Mouse (Mus musculus) myocyte (in vitro differentiated cells): ENCODE measurements around the gene Brd7. TPM values are rescaled to one million over a fixed set of nuclear protein-coding genes. Genes with fewer than 3 reads are reported as not detected.

Experiments
- H3K27me3 ChIP-seq: one replicate; pipeline ENCODE4 v1.6.1; 2011; ENCODE audit not compliant: control insufficient read depth, insufficient read depth, insufficient read length
- H3K36me3 ChIP-seq: one replicate; pipeline ENCODE4 v1.6.1; 2011; ENCODE audit not compliant: control insufficient read depth, insufficient read depth
- H3K4me2 ChIP-seq: one replicate; pipeline ENCODE4 v1.6.1; 2011; ENCODE audit warnings: low read depth, control low read depth
- H3K4me3 ChIP-seq: one replicate; pipeline ENCODE4 v1.5.1; 2011; ENCODE audit warnings: mild to moderate bottlenecking, control low read depth, moderate library complexity
- H3K79me2 ChIP-seq: one replicate; pipeline ENCODE4 v1.6.1; 2011; ENCODE audit not compliant: control insufficient read depth, insufficient read depth
- H3ac ChIP-seq: one replicate; pipeline ENCODE4 v1.6.1; 2011; ENCODE audit not compliant: control insufficient read depth, insufficient read length
- CEBPB ChIP-seq: IDR thresholded peaks from 2 replicates; pipeline ENCODE4 v1.6.1; 2011; ENCODE audit warnings: mild to moderate bottlenecking, moderate library complexity; ENCODE audit not compliant: poor library complexity, insufficient read depth, severe bottlenecking
- E2F4 ChIP-seq: IDR thresholded peaks from one replicate; pipeline ENCODE4 v1.6.1; 2011; ENCODE audit warnings: mild to moderate bottlenecking, control low read depth, moderate library complexity; ENCODE audit not compliant: insufficient read depth
- MAX ChIP-seq: IDR thresholded peaks from one replicate; pipeline ENCODE4 v1.6.1; 2011; ENCODE audit warnings: low read depth, mild to moderate bottlenecking, control low read depth
- MYOD1 ChIP-seq, 3 experiments: IDR thresholded peaks; one replicate each; pipeline ENCODE4 v1.6.1; 2011; ENCODE audit warnings: control low read depth in 2 of 3, low read depth in 2 of 3, mild to moderate bottlenecking in 2 of 3, moderate library complexity in 1 of 3; ENCODE audit not compliant: insufficient read length in 2 of 3, control insufficient read depth in 1 of 3
- MYOG ChIP-seq, 3 experiments: IDR thresholded peaks; one replicate each; pipeline ENCODE4 v1.6.1; 2011; ENCODE audit warnings: control low read depth in 2 of 3, low read depth in 2 of 3, mild to moderate bottlenecking in 2 of 3; ENCODE audit not compliant: insufficient read length in 2 of 3, control insufficient read depth in 1 of 3, insufficient read depth in 1 of 3
- POLR2A ChIP-seq: IDR thresholded peaks from one replicate; pipeline ENCODE4 v1.6.1; 2011; ENCODE audit warnings: low read depth, mild to moderate bottlenecking, control low read depth, moderate library complexity; ENCODE audit not compliant: insufficient read length
- POLR2AphosphoS2 ChIP-seq: IDR thresholded peaks from one replicate; pipeline ENCODE4 v1.6.1; 2011; ENCODE audit warnings: low read depth, control low read depth; ENCODE audit not compliant: insufficient read length
- REST ChIP-seq: IDR thresholded peaks from one replicate; pipeline ENCODE4 v1.6.1; 2011; ENCODE audit warnings: mild to moderate bottlenecking, control low read depth, moderate library complexity; ENCODE audit not compliant: insufficient read depth, insufficient read length
- SRF ChIP-seq: IDR thresholded peaks from one replicate; pipeline ENCODE4 v1.6.1; 2011; ENCODE audit warnings: low read depth; ENCODE audit not compliant: control insufficient read depth, insufficient read length
- TCF12 ChIP-seq: IDR thresholded peaks from one replicate; pipeline ENCODE4 v1.6.1; 2011; ENCODE audit warnings: mild to moderate bottlenecking, control low read depth; ENCODE audit not compliant: poor library complexity, insufficient read depth, severe bottlenecking
- TCF3 ChIP-seq: IDR thresholded peaks from one replicate; pipeline ENCODE4 v1.6.1; 2011; ENCODE audit warnings: low read depth, control low read depth; ENCODE audit not compliant: insufficient read length
- USF1 ChIP-seq: IDR thresholded peaks from one replicate; pipeline ENCODE4 v1.6.1; 2011; ENCODE audit warnings: low read depth, mild to moderate bottlenecking, control low read depth, moderate library complexity
- polyA plus RNA-seq: library from polyadenylated mRNA; unstranded; fragments of >200 nt; fragmentation: generic; extraction: Trizol; gene quantifications from one replicate; pipeline ENCODE4 v1.2.1, GENCODE M21; 2012; ENCODE audit warnings: missing spikeins

The Brd7 gene
- polyA plus RNA-seq = 52.7 TPM

DNA sequence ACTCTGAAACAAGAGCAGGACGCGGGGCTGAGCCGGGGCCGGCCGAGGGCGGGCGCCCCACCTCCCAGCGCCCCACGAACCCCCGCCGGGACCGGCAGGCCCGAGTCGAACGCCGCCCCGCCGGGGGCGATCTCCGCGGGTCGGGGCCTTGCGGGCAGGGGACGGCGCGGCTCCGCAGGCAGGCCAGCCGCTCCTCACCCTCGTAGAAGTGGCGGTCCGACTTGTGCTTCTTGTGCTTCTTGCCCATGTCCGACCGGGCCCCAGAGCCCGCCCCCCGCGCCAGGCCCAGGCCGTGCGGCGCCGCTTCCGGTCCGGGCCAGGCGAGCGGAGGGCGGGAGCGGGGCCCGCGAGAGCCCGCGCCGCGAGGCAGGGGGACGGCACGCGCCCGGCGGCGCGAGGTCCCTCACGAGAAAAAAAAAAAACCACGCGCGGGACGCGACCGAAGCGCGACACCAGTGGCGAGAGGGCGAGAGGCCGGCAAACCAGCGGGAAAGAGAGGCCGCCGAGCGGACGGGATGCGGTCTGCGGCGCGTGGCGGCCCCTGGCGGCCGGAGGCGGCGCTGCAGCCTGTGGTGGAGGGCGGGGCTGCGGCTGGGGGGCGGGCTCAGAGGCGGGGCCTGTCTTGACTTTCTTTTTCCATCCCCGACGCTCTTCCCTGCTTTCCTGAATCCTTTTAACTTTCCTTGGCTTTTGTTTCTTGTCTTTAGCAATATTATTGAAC lies at the start of gene Brd7:
TSS of gene Brd7 (minus strand) at position 487 of the 721 bp plus-strand sequence.
- Histone ChIP-seq H3K36me3 (peaks cover 19% of the 10 kb centered on the region), H3K4me3 (peak within 1 kb of the TSS; percentile 89), H3ac (peak within 1 kb of the TSS; percentile 98), H3K79me2 (peaks cover 46% of the 10 kb centered on the region), H3K27me3 (peaks cover 7% of the 10 kb centered on the region), H3K4me2 (peak within 1 kb of the TSS; percentile 89)
- no peak for TF ChIP-seq SRF
- TF ChIP-seq MYOD1 (IDR thresholded peaks at IDR 0.05; ENCODE audit: control insufficient read depth in 1 of 3, insufficient read length in 2 of 3, low read depth in 2 of 3) = peak in 1 of 3 experiments; percentile 28
- no peak for TF ChIP-seq TCF3
- no peak for TF ChIP-seq CEBPB
- peak in 2 of 3 experiments; percentile 14 to 37 for TF ChIP-seq MYOG (IDR thresholded peaks at IDR 0.05; ENCODE audit: control insufficient read depth in 1 of 3, insufficient read depth in 1 of 3, insufficient read length in 2 of 3, low read depth in 2 of 3)
- no peak for TF ChIP-seq TCF12
- TF ChIP-seq USF1 = no peak
- peak; percentile 72 for TF ChIP-seq POLR2A
- TF ChIP-seq E2F4 = no peak
- peak; percentile 54 for TF ChIP-seq POLR2AphosphoS2
- TF ChIP-seq MAX = no peak
- TF ChIP-seq REST = no peak

DNA sequence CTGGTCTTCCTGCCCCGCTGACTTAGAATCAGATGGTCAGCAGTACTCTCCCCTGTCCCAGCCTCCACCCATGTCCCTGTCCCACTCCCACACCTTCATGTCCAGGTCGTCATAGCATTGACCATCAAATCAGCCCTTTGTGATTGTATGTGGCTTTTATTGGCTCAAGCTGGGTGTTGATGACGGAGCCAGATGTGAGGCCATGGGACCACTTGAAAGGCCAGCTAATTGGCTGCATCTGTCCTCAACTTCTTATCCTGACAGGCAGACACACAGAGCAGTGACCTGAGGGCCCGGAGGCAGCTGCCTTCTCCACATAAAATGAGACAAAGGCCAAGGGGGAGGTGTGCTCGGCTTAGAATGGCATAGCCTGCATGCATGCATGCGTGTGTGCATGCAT lies 49.5 kb upstream of the Brd7 start:
- Histone ChIP-seq H3K27me3 (peaks cover 30% of the 10 kb centered on the region), H3K36me3 (no peaks in the 10 kb centered on the region)

DNA sequence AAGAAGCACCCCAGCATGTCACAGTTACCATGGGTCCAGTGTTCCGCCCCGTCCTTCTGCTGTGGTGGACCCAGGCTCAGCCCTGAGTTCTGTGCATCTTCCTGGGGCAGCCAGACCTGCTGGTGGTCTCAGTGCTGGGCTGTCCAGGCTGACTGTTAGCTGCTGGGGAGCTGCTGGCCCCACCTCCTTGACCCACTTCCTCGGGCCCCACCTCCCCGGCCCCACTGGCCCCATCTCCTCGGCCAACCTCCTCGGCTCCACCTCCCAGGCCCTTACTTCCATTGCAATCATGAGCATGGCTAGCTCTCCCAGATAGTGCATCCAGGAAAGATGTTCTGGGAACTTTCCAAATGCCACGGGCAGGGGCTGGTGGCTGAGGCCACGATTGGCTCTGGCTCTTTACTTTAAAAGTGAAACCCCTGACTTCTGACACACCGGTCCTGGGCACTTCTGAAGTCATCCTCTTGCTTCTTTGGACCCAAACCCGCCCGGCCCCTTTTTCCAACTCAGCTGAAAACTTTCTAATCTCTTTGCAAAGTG lies 47.5 kb upstream of the Brd7 start:
- H3K79me2 ChIP-seq = no peaks in the 10 kb centered on the region
- H3K36me3 ChIP-seq = no peaks in the 10 kb centered on the region
- no peak overlapping the region for H3ac ChIP-seq
- peaks cover 22% of the 10 kb centered on the region for H3K27me3 ChIP-seq
- peak overlapping the region; percentile 24 for H3K4me2 ChIP-seq
- no peak overlapping the region for H3K4me3 ChIP-seq
- no peak for TF ChIP-seq MYOD1 (IDR thresholded peaks at IDR 0.05; ENCODE audit: control insufficient read depth in 1 of 3, insufficient read length in 2 of 3, low read depth in 2 of 3)
- no peak for TF ChIP-seq MAX
- TF ChIP-seq TCF12 = no peak
- no peak for TF ChIP-seq CEBPB
- TF ChIP-seq USF1 = no peak
- TF ChIP-seq MYOG (IDR thresholded peaks at IDR 0.05; ENCODE audit: control insufficient read depth in 1 of 3, insufficient read depth in 1 of 3, insufficient read length in 2 of 3, low read depth in 2 of 3) = no peak
- TF ChIP-seq POLR2A = no peak
- TF ChIP-seq TCF3 = no peak
- no peak for TF ChIP-seq SRF
- TF ChIP-seq E2F4 = no peak
- TF ChIP-seq POLR2AphosphoS2 = no peak
- TF ChIP-seq REST = no peak

More for the DNA sequence above, 49.5 kb upstream of the Brd7 start:
- Histone ChIP-seq H3K4me3 (no peak overlapping the region), H3ac (no peak overlapping the region), H3K4me2 (no peak overlapping the region), H3K79me2 (no peaks in the 10 kb centered on the region)
- no peak for TF ChIP-seq POLR2A
- no peak for TF ChIP-seq POLR2AphosphoS2
- no peak for TF ChIP-seq USF1
- no peak for TF ChIP-seq E2F4

DNA sequence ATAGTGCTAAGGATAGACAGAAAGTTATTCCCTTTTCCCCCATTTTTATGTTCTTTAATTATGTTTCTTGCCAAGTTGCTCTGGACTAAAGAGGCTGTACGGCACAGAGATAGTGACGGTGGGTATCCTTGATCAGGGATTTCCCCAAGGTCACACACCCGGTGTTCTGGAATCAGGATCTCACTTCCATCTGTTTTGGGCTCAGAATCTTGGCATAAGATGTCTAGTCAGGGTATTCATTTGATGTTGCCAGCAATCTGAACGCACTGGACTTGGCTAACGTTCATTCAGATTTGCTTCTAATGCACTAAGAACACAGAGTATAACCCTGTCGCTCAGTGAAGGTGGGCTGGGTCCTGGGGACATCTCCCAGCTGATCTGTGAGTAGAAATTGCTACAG lies 45.7 kb upstream of the Brd7 start:
- Histone ChIP-seq H3K36me3 (no peaks in the 10 kb centered on the region), H3ac (no peak overlapping the region), H3K79me2 (no peaks in the 10 kb centered on the region), H3K27me3 (peaks cover 22% of the 10 kb centered on the region), H3K4me2 (no peak overlapping the region), H3K4me3 (no peak overlapping the region)
- TF ChIP-seq TCF3 (no peak), MAX (no peak), CEBPB (no peak)

DNA sequence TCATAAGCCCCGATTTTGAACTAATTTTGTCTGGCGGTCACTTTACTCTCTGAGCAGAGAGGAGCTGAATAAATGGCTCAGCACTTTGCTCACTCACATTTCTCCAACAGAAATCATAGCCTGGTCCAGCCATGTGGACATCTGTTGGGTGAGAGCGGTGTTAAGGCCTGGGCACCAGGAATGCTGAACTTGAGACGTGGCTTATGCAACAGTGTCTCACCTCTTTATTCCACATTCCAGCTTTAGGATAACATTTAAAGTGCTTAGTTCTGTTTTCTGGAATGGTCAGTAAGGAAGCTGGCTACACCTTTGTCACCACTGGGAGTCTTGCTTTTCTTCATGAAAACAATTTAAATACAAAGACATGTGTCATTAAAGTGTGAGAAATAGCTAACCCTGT lies 36.1 kb upstream of the Brd7 start:
- Histone ChIP-seq H3K4me3 (no peak overlapping the region), H3K4me2 (no peak overlapping the region), H3K79me2 (no peaks in the 10 kb centered on the region), H3K36me3 (no peaks in the 10 kb centered on the region), H3K27me3 (peaks cover 42% of the 10 kb centered on the region), H3ac (no peak overlapping the region)
- TF ChIP-seq USF1 (no peak), POLR2AphosphoS2 (no peak), MYOD1 (IDR thresholded peaks at IDR 0.05; ENCODE audit: control insufficient read depth in 1 of 3, insufficient read length in 2 of 3, low read depth in 2 of 3) (no peak), REST (no peak), MAX (no peak), SRF (no peak), CEBPB (no peak), TCF12 (no peak), MYOG (IDR thresholded peaks at IDR 0.05; ENCODE audit: control insufficient read depth in 1 of 3, insufficient read depth in 1 of 3, insufficient read length in 2 of 3, low read depth in 2 of 3) (no peak), E2F4 (no peak), POLR2A (no peak)
